Mouse (Mus musculus): Measurements from ENCODE around the gene Babam2.

Gene Babam2

GRCm38 (mm10) chr5:32074053-32074452 is 376.6 kb downstream of the Babam2 start:
- DNase-seq (ENCODE audit: low read depth, low spot score), result no peak

- no peak for DNase-seq (ENCODE audit: low read depth, low spot score)
Measured at GRCm38 (mm10) chr5:32077139-32077538, 379.7 kb downstream of the Babam2 start.

DNA sequence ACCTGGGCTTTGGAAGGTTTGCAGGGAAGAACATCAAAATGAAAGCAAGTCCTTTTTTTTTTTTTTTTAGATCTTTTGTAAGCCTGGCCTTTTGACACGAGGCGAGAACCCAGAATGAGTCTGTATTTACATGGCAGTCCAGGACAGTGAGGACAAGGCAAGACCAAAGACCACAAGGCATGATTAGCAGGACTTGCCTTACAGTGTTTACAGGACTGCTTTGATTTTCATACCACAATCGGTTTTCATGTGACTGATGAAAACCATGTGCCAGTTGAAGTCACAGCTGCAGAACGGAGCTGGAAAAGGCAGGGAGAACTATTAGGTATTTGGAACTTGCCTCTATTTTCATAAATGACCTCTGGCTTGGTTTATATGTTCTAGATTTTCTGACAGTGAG is 381.5 kb downstream of the Babam2 start:
- DNase-seq (ENCODE audit: low read depth, low spot score), result no peak

DNA sequence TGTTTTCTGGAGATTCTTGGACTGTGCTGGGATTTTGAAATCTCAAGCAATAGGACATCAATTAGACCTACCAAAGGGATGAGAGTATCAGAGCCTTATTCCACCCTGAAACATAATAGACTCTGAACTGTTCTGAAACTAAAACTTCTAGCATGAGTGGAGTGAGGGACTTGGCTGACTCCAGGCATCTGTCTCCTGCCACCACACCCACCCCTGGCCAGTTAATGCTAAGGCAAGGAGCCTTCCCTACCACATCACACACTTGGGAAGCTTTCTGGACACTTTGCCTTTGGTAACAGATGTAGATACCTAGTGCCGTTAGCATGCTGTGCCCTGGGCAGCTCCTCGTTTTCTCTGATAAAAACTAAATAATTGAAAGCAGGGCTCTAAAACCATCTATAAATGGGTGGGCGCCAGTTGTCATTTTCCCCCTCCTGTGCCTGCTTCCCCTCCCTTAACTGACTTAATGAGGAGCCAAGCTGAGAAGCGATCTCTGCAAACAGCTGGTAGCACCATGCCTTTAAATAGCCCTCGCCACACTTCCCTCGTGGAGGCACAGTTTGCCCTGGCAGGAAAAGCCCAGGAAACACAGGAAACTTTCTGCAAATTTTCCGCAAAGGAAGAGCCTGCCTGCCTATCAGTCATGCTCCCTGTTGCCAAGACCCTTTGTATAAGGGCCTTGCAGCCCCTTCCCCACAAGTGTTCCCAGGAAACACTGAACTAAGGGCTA is 383.2 kb downstream of the Babam2 start:
- DNase-seq (ENCODE audit: low read depth, low spot score), result no peak

GRCm38 (mm10) chr5:32084401-32084804 is 386.9 kb downstream of the Babam2 start:
- no peak for DNase-seq (ENCODE audit: low read depth, low spot score)

GRCm38 (mm10) chr5:32085566-32085965 is 388.1 kb downstream of the Babam2 start:
- no peak for DNase-seq (ENCODE audit: low read depth, low spot score)

- no peak for DNase-seq (ENCODE audit: low read depth, low spot score)
Measured at GRCm38 (mm10) chr5:32085971-32086370, 388.5 kb downstream of the Babam2 start.

DNA sequence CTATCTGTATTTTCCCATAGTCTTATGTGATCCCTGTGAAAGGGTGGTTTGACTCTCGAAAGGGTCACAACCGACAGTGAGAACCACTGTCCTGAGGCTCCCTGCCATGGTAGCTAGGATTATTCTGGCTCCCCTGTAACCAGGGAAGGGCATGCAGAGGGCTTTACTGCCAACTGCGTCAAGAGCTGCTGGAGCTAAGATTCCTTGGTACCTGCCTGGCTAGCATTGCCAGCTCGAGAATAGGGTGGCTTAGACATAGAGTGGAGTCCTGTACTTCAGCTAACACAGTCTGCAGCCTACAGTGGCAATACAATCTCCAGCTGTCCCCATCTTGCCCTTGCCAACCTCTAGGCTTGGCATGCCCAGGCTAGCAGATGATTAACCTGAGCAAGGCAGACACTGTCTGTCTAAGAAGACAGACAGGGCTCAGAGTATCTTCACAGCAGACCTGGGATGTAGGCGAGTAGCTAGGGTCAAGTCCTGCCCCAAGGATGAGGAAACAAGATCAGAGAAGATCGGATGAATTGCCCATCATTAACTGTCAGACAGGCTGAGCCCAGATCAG is 389.1 kb downstream of the Babam2 start:
- DNase-seq (ENCODE audit: low read depth, low spot score), result no peak

- DNase-seq (ENCODE audit: low read depth, low spot score), result no peak
Measured at GRCm38 (mm10) chr5:32089481-32089880, 392.0 kb downstream of the Babam2 start.

- DNase-seq (ENCODE audit: low read depth, low spot score), result no peak
Measured at GRCm38 (mm10) chr5:32092281-32092680, 394.8 kb downstream of the Babam2 start.

DNA sequence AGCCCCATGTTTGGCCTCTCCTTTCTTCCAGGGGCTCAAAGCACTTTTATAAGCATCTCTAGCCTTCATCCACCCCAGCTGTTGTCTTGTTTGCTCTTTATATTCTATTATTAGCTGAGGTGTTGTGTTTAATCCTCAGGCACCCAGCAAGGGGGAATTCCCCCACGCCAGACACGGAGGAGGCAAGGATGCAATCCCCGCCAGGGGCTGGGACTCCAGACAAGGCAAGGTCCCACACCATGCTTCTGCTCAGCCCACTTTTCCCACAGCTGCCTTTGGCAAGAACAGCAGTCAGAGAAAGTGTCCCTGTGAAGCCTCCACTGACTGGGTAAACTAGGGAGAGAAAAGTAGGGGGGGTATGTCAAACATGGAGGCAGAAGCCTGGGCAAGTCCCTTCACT is 401.2 kb downstream of the Babam2 start:
- DNase-seq (ENCODE audit: low read depth, low spot score), result no peak

DNA sequence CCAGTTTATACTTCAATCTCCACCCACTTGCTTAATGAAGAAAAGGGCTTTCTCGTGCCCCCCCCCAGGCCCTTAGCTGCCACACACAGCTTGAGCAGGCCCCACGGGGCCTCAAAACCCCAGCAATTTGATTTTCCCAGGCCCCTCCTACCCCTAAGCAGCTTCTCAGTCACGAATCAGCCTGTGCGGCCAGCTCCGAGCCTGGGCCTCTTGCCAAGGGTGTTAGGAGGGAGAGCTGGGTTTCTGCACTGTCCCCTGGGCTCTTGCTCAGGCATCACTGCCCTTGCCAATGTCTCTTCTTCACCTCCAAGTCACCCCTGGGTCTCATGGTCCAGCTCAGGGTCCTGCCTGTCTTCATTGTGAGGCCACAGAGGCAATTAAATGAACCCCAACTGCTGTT is 405.0 kb downstream of the Babam2 start:
- no peak for DNase-seq (ENCODE audit: low read depth, low spot score)

- no peak for DNase-seq (ENCODE audit: low read depth, low spot score)
Measured at GRCm38 (mm10) chr5:32102971-32103431, 405.5 kb downstream of the Babam2 start.

DNA sequence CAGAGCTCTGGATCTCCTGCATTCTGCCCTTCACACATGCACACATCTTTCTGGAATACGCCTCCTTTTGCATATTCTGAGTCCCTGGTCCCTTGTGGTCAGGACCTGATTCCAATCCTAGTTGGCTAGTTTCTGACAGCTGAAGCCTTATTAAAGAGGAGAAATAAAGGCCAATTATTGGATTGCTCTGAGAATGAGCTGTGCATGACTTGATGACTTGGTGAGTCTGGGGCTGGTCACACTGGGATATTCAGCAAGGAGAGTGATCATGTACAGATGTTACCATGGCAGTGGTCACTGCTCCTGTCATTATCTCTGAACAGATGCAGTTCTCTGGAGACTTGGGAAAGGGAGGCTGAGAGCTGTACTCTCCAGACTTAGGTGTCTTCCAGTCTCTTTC is 406.1 kb downstream of the Babam2 start:
- no peak for DNase-seq (ENCODE audit: low read depth, low spot score)

DNA sequence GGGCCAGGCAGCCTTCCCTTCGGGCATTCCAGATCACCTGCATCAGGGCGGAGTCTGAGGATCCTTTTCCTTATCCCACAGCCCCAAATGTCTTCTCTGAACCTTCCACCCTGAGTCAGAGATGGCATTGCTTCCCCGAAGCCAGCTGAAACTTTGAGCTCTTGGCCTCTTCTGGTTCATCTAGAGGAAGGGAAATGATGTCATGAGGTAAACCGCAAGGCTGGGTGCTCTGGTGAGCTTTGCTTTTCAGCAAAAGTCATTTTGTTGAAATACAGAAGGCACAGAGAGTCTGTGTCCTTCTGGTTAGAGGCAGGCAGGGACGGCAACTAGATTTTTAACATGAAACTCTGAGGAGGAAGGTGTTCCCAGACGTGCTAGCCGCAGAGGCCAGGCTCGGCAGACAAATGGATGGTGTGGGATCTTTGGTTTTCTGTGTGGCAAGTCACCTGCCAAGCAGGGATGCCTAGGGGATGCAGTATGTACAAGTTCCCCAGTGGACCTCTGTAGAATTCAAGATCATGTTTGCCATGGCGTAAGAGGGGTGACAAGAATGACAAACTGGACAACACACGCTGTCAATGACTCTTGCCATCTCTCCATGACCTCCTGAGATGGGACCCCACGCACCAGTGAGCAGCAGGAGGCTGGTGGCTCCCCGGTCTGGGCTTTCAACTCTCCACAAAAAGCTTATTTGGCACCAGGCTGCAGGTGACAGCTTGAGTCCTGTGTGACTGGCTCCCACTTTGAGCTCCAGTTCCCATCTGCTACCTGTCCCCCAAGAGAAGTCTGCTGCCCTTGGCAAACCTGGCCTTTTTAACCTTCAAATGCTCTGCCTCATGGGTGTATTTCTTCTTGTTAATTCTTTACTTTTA is 406.9 kb downstream of the Babam2 start:
- DNase-seq (ENCODE audit: low read depth, low spot score), result no peak

DNA sequence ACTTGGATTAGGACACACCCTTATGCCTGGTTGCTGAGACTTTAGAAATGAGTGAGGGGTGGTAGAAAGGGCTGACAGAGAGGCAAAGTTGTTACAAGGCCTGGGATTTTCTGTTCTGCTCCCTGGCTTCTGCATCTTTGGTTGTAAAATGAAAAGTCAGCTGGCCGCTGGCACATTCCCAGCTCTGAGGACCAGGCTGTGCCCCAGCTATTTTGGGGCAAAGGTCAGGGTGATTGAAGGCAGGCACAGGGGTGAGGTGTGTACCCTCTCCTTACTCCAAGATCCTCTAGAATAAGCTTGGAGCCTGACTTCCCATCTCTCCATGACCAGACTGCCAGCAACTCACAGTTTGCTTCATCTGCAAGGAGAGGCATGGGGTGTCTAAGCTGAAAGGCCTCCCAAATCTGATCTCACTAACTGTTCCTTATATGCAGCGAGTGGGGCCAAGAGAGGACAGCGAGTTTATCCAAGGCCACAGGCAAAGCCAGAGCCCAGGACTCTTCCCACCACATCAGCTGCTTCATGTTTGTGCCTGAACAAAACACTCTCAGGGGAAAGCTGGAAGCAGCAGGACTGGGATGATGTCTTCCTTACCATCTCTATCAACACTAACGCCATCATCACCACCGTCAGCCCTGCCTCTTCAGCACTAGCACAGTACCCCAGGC is 409.1 kb downstream of the Babam2 start:
- DNase-seq (ENCODE audit: low read depth, low spot score), result no peak

DNA sequence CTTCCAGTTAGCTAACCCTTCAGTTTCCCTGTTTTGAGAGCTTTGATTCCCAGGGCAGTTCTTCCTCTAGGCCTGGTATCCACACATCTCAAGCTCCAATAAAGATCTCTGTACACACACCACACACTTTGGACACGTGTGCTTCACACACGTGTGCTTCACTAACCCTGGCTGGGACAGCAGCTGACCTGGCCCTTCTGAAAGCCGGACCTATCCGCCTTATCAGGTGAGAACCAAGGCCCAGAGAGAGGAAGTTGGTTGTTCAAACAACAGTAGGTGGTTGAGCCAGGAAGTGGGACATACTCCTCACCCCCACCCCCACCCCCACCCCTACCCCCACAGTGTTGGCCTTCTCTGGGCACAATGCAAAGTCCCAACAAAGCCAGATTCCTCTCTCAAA is 413.2 kb downstream of the Babam2 start:
- no peak for DNase-seq (ENCODE audit: low read depth, low spot score)

DNA sequence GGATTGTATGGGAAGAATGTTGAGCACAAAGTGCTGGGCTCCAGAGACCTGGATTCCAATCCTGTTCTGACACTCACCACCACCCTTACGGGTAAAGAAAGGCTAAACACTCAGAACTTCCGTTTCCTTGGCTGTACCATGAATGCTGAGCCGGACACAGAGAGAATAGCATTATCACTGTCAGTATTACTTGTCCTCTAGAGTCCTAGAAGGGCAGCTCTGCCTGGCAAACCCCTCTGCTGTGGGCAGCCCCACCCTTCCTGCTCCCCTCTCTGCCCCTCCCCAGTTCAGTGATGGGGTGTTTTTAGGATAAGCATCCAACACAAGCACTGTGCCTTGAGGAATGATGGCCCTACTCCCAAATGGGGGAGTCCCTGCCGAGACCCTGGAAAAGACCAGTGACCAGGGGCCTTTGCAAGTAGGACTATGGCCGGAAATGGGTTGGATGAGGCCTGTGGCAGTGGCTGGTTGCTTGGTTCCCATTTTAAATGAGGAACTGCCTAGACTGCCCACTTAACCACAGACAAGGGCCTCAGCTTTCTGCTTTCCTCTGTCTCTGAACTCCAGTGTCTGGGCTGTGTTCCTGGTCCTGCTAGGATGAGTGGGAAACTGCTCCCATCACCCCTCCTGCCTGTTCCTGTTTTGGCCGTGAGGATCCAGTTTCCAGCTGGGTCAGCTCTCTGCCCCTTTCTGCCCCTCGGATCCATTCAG is 414.9 kb downstream of the Babam2 start:
- no peak for DNase-seq (ENCODE audit: low read depth, low spot score)

DNA sequence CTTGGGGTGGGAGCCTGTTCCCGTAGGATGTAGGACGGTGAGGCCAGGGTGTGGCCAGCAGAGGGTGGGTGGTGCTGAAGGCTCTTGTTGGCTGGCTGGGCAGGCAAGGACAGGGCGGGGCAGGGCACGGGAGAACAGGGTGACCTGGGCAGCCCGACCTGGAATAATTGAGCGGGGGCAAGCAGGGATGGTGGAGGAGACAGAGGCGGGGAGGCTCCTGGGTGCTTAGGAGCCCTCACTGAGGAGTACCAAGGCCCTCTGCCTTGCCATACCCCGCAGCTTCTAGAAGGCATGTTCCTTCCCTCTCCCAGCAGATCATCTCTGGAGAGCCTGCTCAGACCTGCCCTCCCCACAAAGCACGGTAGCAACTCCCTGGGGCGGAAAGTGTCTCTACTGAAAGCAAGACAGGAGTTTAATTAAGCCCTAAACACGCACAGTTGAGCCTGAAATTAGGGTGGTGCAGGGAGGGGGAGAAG is 423.5 kb downstream of the Babam2 start:
- no peak for DNase-seq (ENCODE audit: low read depth, low spot score)

GRCm38 (mm10) chr5:32121936-32122335 is 424.5 kb downstream of the Babam2 start:
- DNase-seq (ENCODE audit: low read depth, low spot score), result no peak

DNA sequence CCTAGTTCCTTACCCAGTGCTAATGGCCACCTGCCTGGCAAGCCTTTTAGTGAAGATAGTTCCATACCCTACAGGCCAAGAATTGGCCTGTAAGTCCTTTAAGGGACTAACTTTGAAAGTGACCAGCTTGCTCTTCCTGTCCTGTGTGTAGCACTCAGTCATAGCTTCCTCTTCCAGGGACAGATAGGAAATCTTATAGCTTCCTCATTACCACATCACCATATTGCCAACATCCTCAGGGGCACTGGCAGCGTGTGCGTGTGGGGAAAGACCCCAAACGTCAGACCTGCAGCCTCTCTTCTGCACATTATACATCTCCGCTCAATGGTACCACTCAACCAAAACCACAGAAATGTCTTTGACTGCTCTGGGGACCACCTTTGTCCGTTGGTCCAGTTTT is 424.9 kb downstream of the Babam2 start:
- no peak for DNase-seq (ENCODE audit: low read depth, low spot score)

All from R1 (cell line).